Mouse (Mus musculus) macrophage (primary cell): ENCODE data around the gene Chchd5. TPM values are rescaled to one million over a fixed set of nuclear protein-coding genes. Genes with fewer than 3 reads are reported as not detected.

Source experiments
- H3K27ac ChIP-seq: fragments of 350-480 bp; formaldehyde crosslinking; 2 replicates; pipeline ENCODE4 v1.9.0; 2021
- H3K36me3 ChIP-seq: fragments of 350-480 bp; formaldehyde crosslinking; 2 replicates; pipeline ENCODE4 v1.9.0; 2021; ENCODE audit errors: inconsistent target
- H3K4me3 ChIP-seq: fragments of 350-480 bp; formaldehyde crosslinking; 2 replicates; pipeline ENCODE4 v1.9.0; 2021; ENCODE audit errors: inconsistent target
- H3K79me2 ChIP-seq: fragments of 350-480 bp; formaldehyde crosslinking; 2 replicates; pipeline ENCODE4 v1.9.0; 2021; ENCODE audit errors: inconsistent target
- WGBS: methylation state at CpG from one replicate; pipeline ENCODE4 v1.1.7; 2026; ENCODE audit warnings: inconsistent platforms; ENCODE audit not compliant: missing documents; 5-methylcytosine and 5-hydroxymethylcytosine counted together
- polyA plus RNA-seq: library from polyadenylated mRNA; stranded (reverse); fragments of 250-400 nt; gene quantifications from 3 replicates; pipeline ENCODE4 v1.2.4, GENCODE M21; 2018; ENCODE audit warnings: inconsistent platforms

Chchd5 gene
- polyA plus RNA-seq, 1 experiment from 2014 or later = 11.9 TPM

GRCm38 (mm10) chr2:129176676-129177420 lies 47.3 kb downstream of the Chchd5 start:
- WGBS = 82% methylated on average over 12 of the region's 12 CpGs
- Histone ChIP-seq H3K36me3 (no peaks in the 10 kb centered on the region), H3K79me2 (no peaks in the 10 kb centered on the region), H3K27ac (0 out of 2 replicates have a peak overlapping the region, but pooled peaks have one; percentile 74), H3K4me3 (no peak overlapping the region)

DNA sequence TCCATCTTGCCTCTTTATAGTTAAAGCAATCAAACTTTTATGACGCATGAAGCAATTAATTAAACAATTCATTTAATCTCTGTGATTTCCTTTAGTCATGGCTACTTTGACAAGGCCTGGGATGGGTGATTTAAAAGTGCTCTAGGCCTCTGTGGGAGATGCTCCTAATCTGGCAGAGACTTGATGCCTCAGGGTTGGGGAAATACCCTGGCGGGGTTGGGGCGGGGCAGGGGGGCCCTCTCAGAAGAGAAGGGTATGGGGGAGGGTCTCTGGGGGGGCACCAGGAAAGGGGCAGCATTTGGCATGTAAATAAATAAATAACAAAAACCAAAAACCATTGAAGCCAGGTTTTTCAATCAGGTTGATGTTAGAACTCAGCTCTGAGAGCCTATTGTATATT lies 48.2 kb downstream of the Chchd5 start:
- Histone ChIP-seq H3K27ac (no peak overlapping the region), H3K4me3 (no peak overlapping the region), H3K36me3 (no peaks in the 10 kb centered on the region), H3K79me2 (no peaks in the 10 kb centered on the region)
- 92% methylated on average over 3 of the region's 3 CpGs for WGBS

- Histone ChIP-seq H3K79me2 (no peaks in the 10 kb centered on the region), H3K27ac (no peak overlapping the region), H3K4me3 (no peak overlapping the region), H3K36me3 (no peaks in the 10 kb centered on the region)
- 76% methylated on average over 10 of the region's 10 CpGs for WGBS
These were observed 48.8 kb downstream of the Chchd5 start for GRCm38 (mm10) chr2:129178182-129178908.

DNA sequence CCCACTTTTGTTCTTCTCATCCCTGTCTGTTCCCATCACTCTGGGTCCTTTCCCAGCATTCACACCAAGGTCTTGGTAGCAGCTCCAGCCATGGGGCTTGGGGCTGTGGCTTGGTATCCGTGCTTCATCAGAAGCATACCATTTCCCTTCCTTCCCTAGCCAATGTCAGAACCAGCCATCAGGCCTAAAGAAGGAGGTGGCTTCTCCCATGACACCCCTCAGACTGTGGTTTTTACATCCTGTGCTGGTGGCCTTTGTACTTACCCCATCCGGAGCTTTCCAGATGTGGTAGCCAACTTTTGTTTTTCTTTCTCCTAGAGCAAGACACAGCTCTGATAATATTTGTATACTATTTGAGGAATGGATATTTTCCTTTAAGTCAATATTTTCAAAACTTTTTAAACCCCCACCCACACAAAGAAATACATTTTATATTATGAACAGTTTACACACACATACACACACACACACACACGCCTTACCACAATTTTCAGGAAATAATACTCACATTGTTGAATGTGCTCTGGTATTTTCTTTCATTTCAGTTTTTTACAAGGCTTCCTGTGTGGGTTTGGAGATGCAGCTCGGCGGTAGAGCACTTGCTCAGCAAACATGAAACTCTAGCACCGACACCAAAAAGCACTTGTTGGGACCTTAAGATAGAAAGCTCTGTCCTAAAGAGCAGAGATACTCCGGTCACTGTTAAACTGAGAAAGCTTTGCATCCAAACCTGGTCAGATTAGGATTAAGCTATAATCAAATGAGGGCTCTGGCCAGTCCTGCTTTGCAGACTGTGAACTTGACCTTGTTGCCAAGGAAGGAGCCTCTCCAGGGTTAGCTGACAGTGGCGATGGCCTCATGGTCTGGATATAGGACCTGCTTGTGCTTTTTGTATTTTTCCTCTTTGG lies 50.7 kb downstream of the Chchd5 start:
- Histone ChIP-seq H3K36me3 (no peaks in the 10 kb centered on the region), H3K79me2 (no peaks in the 10 kb centered on the region), H3K4me3 (no peak overlapping the region), H3K27ac (peak overlapping the region; percentile 83)
- 2% methylated on average over 8 of the region's 8 CpGs for WGBS

- no peaks in the 10 kb centered on the region for H3K79me2 ChIP-seq
- H3K4me3 ChIP-seq = no peak overlapping the region
- no peaks in the 10 kb centered on the region for H3K36me3 ChIP-seq
- H3K27ac ChIP-seq = no peak overlapping the region
- 92% methylated on average over 5 of the region's 5 CpGs for WGBS
These were observed 52.0 kb downstream of the Chchd5 start for GRCm38 (mm10) chr2:129181509-129181908.

DNA sequence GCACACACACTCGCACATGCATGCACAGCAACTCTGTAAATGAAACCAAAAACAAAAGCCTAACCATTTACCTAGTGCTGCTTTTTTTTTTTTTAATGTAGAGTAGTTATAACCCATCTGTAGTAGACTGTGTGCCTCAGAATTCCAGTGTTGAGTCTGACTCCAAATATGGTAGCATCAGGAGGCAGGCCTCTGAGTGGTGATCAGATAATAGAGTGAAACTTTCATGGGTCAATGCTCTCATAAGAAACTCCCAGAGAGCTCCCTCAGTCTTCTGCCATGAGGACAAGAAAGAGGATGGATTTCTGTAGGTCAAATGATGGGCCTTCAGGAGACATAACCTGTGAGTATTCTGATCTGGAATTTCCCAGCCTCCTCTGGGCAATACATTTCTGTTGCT lies 52.9 kb downstream of the Chchd5 start:
- no peak overlapping the region for H3K4me3 ChIP-seq
- WGBS = 100% methylated on average over 1 of the region's 1 CpGs
- H3K27ac ChIP-seq = 0 out of 2 replicates have a peak overlapping the region, but pooled peaks have one; percentile 43
- H3K36me3 ChIP-seq = no peaks in the 10 kb centered on the region
- no peaks in the 10 kb centered on the region for H3K79me2 ChIP-seq

- 44% methylated on average over 14 of the region's 14 CpGs for whole genome bisulfite sequencing
These were observed 54.1 kb downstream of the Chchd5 start for GRCm38 (mm10) chr2:129183561-129184031.

More at GRCm38 (mm10) chr2:129183561-129184031, 54.1 kb downstream of the Chchd5 start:
- Histone ChIP-seq H3K79me2 (no peaks in the 10 kb centered on the region), H3K27ac (peak overlapping the region; percentile 43), H3K4me3 (no peak overlapping the region), H3K36me3 (no peaks in the 10 kb centered on the region)

Other genes starting within 250 kb of the Chchd5 start
- 3.5 to 5.5 TPM (median 3.7 TPM) in 3 replicates for gene Zc3h8, start 185.6 kb upstream of the Chchd5 start, polyA plus RNA-seq
- 1.0 to 2.5 TPM (median 2.3 TPM) in 3 replicates for gene Zc3h6, start 162.3 kb upstream of the Chchd5 start, polyA plus RNA-seq
- gene Gm10762, start 162.0 kb upstream of the Chchd5 start, polyA plus RNA-seq = 1.3 to 1.9 TPM (median 1.7 TPM) in 3 replicates
- not detected in 3 replicates for gene Vinac1, start 81.5 kb upstream of the Chchd5 start, polyA plus RNA-seq
- gene Ttl, start 63.8 kb upstream of the Chchd5 start, polyA plus RNA-seq = 5.8 to 8.9 TPM (median 8.5 TPM) in 3 replicates
- gene Polr1b, start 28.7 kb upstream of the Chchd5 start, polyA plus RNA-seq = 3.6 to 13.0 TPM (median 4.8 TPM) in 3 replicates
- gene Slc20a1, start 69.1 kb downstream of the Chchd5 start, polyA plus RNA-seq = 36.9 to 54.7 TPM (median 39.8 TPM) in 3 replicates
- gene Ckap2l, start 167.5 kb downstream of the Chchd5 start, polyA plus RNA-seq = 0.71 to 6.7 TPM (median 5.8 TPM) in 3 replicates
- 7.1 to 35.6 TPM (median 11.4 TPM) in 3 replicates for gene Il1a, start 180.3 kb downstream of the Chchd5 start, polyA plus RNA-seq
- gene Il1b, start 241.4 kb downstream of the Chchd5 start, polyA plus RNA-seq = 7.3 to 16.2 TPM (median 8.7 TPM) in 3 replicates